Mouse (Mus musculus) stomach, postnatal 0 days (tissue): ENCODE measurements around the gene Tmem41b.

Experiments
- CTCF ChIP-seq: IDR thresholded peaks from 2 replicates; pipeline ENCODE4 v1.5.1; 2016; ENCODE audit warnings: antibody characterized with exemption, low read depth, mild to moderate bottlenecking, moderate library complexity
- EP300 ChIP-seq: optimal IDR thresholded peaks from 2 replicates; pipeline ENCODE3; 2016; ENCODE audit warnings: antibody characterized with exemption

DNA sequence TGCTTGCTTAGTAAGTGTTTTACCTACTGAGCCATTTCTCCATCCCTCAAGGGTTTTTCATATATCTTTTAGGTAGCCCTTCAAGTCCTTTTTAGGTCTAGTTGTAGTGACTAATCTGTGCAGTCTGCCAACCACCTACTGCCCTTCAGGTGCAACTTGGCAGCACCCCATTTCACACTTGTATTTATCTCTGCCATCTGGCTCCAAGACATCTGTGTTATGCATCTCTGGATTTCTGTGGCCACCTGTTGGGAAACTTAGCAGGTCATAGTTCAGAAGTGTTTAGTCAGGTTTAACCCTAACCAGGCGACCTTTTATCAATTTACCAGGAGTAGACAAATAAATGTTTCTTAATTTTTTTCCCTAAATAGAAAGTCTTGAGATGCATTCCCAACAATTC is 24.7 kb upstream of the Tmem41b start:
- TF ChIP-seq CTCF (no peak), EP300 (no peak)
